Mouse (Mus musculus): ENCODE measurements around the gene Fyco1.

The Fyco1 gene

DNA sequence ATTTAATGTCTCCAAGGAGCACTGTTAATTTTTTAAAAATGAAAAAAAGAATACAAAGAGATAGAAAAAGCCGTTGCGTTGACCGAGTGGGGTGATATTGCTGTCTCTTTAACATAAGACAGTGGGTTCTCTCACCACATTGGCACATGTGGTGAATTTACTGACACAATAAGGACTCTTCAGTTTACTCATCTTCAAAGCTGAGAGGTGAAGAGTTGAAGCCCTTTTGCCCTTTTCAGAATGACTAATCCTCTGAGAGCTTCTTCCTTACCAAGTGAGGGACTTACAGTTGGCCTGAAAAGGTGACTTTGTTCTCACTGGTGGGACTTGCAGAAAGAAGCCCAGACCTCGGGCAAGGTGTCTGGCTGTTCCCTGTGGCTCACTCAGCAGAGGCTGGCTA, 110.9 kb downstream of the Fyco1 start:
- no peak for DNase-seq (ENCODE audit: low read depth, low spot score)
